Comparison of ENCODE assay signal across 23 mouse cellular contexts in genomic region chr11:22063352-22063751, GRCm38 (mm10).
"Had no signal": no experiment of that assay in that cellular context is flagged by ENCODE, and none has a peak within 500 bp of the region (broad histone marks: within the 10 kb centered on the region; RNA-seq: fewer than 3 reads in every experiment).

No protein-coding gene starts in this region.

- H3K9ac ChIP-seq: heart, embryonic 12.5 days; hindbrain, embryonic 12.5 days; hindbrain, embryonic 14.5 days; intestine, embryonic 15.5 days; limb, embryonic 13.5 days had no signal

- H3K9me3 ChIP-seq: heart, embryonic 10.5 days; heart, embryonic 12.5 days; hindbrain, embryonic 10.5 days; hindbrain, embryonic 12.5 days; intestine, embryonic 15.5 days; limb, embryonic 13.5 days had no signal

- H3K27ac ChIP-seq: gastrocnemius, adult 2 months; heart, embryonic 10.5 days; hindbrain, embryonic 10.5 days; hindbrain, embryonic 12.5 days; hindbrain, embryonic 14.5 days; intestine, embryonic 15.5 days; layer of hippocampus, adult 2 months; limb, embryonic 13.5 days had no signal

- ATAC-seq: hindbrain, embryonic 16.5 days; inflammation-experienced regulatory T-cells, adult 6 months; intestine, embryonic 15.5 days; intestine, postnatal 0 days had no signal

- DNase-seq: gastrocnemius, adult 2 months; gastrocnemius, postnatal 10 days; gastrocnemius, postnatal 25 days; heart, adult 18-20 months; heart, postnatal 10 days; heart, postnatal 4 days; kidney, adult 18-20 months; kidney, adult 8-10 months; kidney, postnatal 10 days; kidney, postnatal 25 days; kidney, postnatal 4 days; left cerebral cortex, postnatal 4 days had no signal

- H3K4me1 ChIP-seq: heart, embryonic 10.5 days; intestine, embryonic 15.5 days; limb, embryonic 13.5 days had no signal

- H3K36me3 ChIP-seq: hindbrain, embryonic 10.5 days; hindbrain, embryonic 12.5 days; intestine, embryonic 15.5 days had no signal

- H3K4me3 ChIP-seq: gastrocnemius, adult 2 months; heart, embryonic 10.5 days; heart, embryonic 12.5 days; hindbrain, embryonic 10.5 days; hindbrain, embryonic 12.5 days; intestine, embryonic 15.5 days; layer of hippocampus, adult 2 months; limb, embryonic 13.5 days had no signal

- H3K27me3 ChIP-seq: heart, embryonic 12.5 days; hindbrain, embryonic 12.5 days; intestine, embryonic 15.5 days; limb, embryonic 13.5 days had no signal

- H3K4me2 ChIP-seq: heart, embryonic 12.5 days; hindbrain, embryonic 12.5 days; hindbrain, embryonic 14.5 days; intestine, embryonic 15.5 days; limb, embryonic 13.5 days had no signal
